7 mouse cellular contexts compared by ENCODE assay signal in the genomic region with DNA sequence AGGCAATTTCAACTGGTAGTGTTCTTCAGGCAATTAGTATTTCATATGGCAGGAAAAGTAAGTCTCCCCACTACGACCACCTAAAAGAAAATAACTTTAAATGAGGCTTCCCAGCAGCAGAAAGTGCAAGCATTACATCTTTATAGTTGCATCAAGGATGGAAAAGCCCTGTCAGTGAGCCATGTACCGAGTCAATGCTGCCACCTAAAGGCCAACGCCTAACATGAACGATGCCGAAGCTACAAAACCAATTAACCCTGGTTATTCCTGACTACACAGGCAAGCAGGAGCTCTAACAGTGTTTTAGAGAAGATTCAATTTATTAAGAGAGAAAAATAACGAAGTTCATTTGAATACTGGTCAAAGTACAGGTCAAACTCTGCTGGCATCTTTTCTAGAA. TPM values are rescaled to one million over a fixed set of nuclear protein-coding genes. Genes with fewer than 3 reads are reported as not detected.
DNase-seq lines count a peak whose midpoint lies in the region; ATAC-seq and TF ChIP-seq lines count a peak whose summit lies in the region.

No protein-coding gene starts in this region.

- H3K79me2 ChIP-seq in CH12.LX (replicated peaks; ENCODE audit: control insufficient read depth, extremely low read depth, insufficient read depth, poor library complexity, severe bottlenecking) = no peaks in the 10 kb centered on the region

- no peak overlapping the region for H3K4me3 ChIP-seq in CH12.LX (replicated peaks in 1 of 3; ENCODE audit: low read depth in 2 of 3, low read length in 2 of 3, poor library complexity in 1 of 3)
- no peak overlapping the region for H3K4me3 ChIP-seq in lung, embryonic 14.5 days (ENCODE audit: low read depth, low read length)

- no peak overlapping the region for H3K4me2 ChIP-seq in CH12.LX (ENCODE audit: insufficient read depth, low read depth, poor library complexity, severe bottlenecking)
- H3K4me2 ChIP-seq in lung, embryonic 14.5 days = no peak overlapping the region

- H3K9ac ChIP-seq in CH12.LX (ENCODE audit: insufficient read depth, low read depth) = no peak overlapping the region
- no peak overlapping the region for H3K9ac ChIP-seq in lung, embryonic 14.5 days

- H3K27me3 ChIP-seq in CH12.LX (replicated peaks) = no peaks in the 10 kb centered on the region
- no peaks in the 10 kb centered on the region for H3K27me3 ChIP-seq in lung, embryonic 14.5 days (ENCODE audit: insufficient read depth, low read length)

- peaks cover 0 to 5% of the 10 kb centered on the region in 2 experiments; a peak in 1 of 4 replicates for H3K4me1 ChIP-seq in CH12.LX (ENCODE audit: control insufficient read depth in 1 of 2, insufficient read depth in 2 of 2)
- H3K4me1 ChIP-seq in lung, embryonic 14.5 days (ENCODE audit: insufficient read depth) = no peaks in the 10 kb centered on the region; the same call in 1 of the 2 replicates

- H3K27ac ChIP-seq in CH12.LX (ENCODE audit: insufficient read depth, low read depth) = no peak overlapping the region
- no peak overlapping the region for H3K27ac ChIP-seq in lung, embryonic 14.5 days (ENCODE audit: low read depth)

- 5% methylated on average over 6 of the region's 6 CpGs for WGBS in lung, embryonic 14.5 days

- in situ Hi-C loops in CH12.LX (cut with MboI; ENCODE audit: low pct_ligation_motif_present, low pct_unique_long_range_greater_than_20kb, low sequenced_read_pairs) = no loop called here

- peak; percentile 90 for TF ChIP-seq RAD21 in CH12.LX (IDR thresholded peaks at IDR 0.05; ENCODE audit: low read depth, low read length)

- ATAC-seq in common myeloid progenitor, adult 5-6 weeks (replicated peaks; ENCODE audit: low read depth, poor library complexity, severe bottlenecking) = peak; percentile 99
- no peak for ATAC-seq in lung, embryonic 14.5 days (ENCODE audit: insufficient read depth)

- H3K36me3 ChIP-seq in CH12.LX (replicated peaks in 1 of 2; ENCODE audit: control insufficient read depth in 1 of 2, insufficient read depth in 1 of 2, low read length in 1 of 2) = peaks cover 2 to 24% of the 10 kb centered on the region in 2 experiments
- no peaks in the 10 kb centered on the region for H3K36me3 ChIP-seq in lung, embryonic 14.5 days (ENCODE audit: insufficient read depth)

- DNase-seq in CH12.LX (ENCODE audit: extremely low read depth) (peak; percentile 60), adipocyte (ENCODE audit: low spot score) (peak; percentile 86)
- peak; percentile 26 for DNase-seq in gastrocnemius, postnatal 25 days
- DNase-seq in kidney, postnatal 25 days = peak; percentile 65 to 67
- DNase-seq in lung, embryonic 14.5 days = peak; percentile 89
- peak; percentile 77 for DNase-seq in retina, postnatal 1 day

- dilution Hi-C loops in CH12.LX (cut with MboI; ENCODE audit: extremely low pct_ligation_motif_present, extremely low pct_unique_long_range_greater_than_20kb, low sequenced_read_pairs) = no loop called here

- peak; percentile 73 to 89 for TF ChIP-seq CTCF in CH12.LX (conservative IDR thresholded peaks at IDR 0.05 in 1 of 2, IDR thresholded peaks at IDR 0.05 in 1 of 2; ENCODE audit: low read depth in 2 of 2, low read length in 2 of 2)
- TF ChIP-seq CTCF in lung, embryonic 14.5 days (IDR thresholded peaks at IDR 0.05; ENCODE audit: low read depth) = peak; percentile 85

- no peak for TF ChIP-seq EP300 in CH12.LX (IDR thresholded peaks at IDR 0.05; ENCODE audit: low read length)

- no peak for TF ChIP-seq POLR2A in CH12.LX (IDR thresholded peaks at IDR 0.05; ENCODE audit: low read depth, low read length)

- no peaks in the 10 kb centered on the region for H3K9me3 ChIP-seq in CH12.LX (replicated peaks; ENCODE audit: low read length)
- no peaks in the 10 kb centered on the region for H3K9me3 ChIP-seq in lung, embryonic 14.5 days (ENCODE audit: low read depth, low read length)

TF ChIP-seq in CH12.LX, 34 proteins besides CTCF, POLR2A, EP300 and RAD21:
- TF ChIP-seq SMC3 (IDR thresholded peaks at IDR 0.05; ENCODE audit: low read depth, low read length) = peak; percentile 78
- no peak for TF ChIP-seq MXI1 (IDR thresholded peaks at IDR 0.05; ENCODE audit: low read depth, low read length)

RNA-seq across cellular contexts. Expression of a gene that starts 32.0 kb away (rescaled TPM):
- 4.0 and 4.5 TPM in 2 replicates for total RNA-seq in CH12.LX (2012; rRNA removed)
- total RNA-seq in CH12.LX (2014; rRNA removed) = 4.3 and 4.5 TPM in 2 replicates
- polyA plus RNA-seq in CH12.LX (2012; ENCODE audit: insufficient read length, low read depth) = 4.7 and 6.9 TPM in 2 replicates
- 7.7 and 11.5 TPM in 2 replicates for total RNA-seq in common myeloid progenitor, adult 5-6 weeks (2017)
- 10 to 100 TPM; 34.9 to 37.8 TPM for total RNA-seq in gastrocnemius, postnatal 25 days (2021)
- 9.0 and 9.2 TPM in 2 replicates for polyA plus RNA-seq in lung, embryonic 14.5 days (2014; fragmentation: Nextera tagmentation; extraction: Ambion mirVana)

Comparison
In these comparisons a context has a peak if more than half of its experiments do, and no peak if none do; other contexts are left out.
1. DNase-seq: peak in every context shown above with its lines; median percentile 89 in lung, embryonic 14.5 days; 86 in adipocyte; 77 in retina, postnatal 1 day; 66 in kidney, postnatal 25 days; 60 in CH12.LX; 26 in gastrocnemius, postnatal 25 days.